Mouse (Mus musculus): Measurements from ENCODE around the gene Ahdc1. TPM values are rescaled to one million over a fixed set of nuclear protein-coding genes. Genes with fewer than 3 reads are reported as not detected.

Ahdc1 gene
- total and polyA plus RNA-seq, 2 experiments from 2014 or later: 5.2 to 40.5 TPM

DNA sequence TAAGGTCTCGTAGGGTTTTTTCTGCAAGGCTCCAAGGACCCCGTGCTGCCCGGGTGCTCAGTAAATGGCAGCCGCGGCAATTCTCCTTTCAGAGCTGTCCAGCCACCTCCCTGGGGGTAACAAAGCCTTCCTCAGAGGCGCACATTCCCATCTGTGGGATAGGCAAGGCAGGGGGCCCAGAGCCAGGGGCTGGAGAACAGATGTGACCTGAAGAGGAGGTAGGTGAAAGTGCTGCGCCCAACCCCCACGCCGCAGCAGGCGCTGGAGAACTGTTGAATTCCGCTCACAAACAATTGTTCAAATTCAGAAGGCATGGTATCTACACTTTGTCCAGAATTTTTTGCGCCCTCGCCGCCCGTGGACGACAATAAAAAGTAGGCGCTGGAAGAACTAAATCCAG, 449 bp upstream of the Ahdc1 start:
- H3K4me2 ChIP-seq (ENCODE audit: low read depth, low read length): peak overlapping the region; percentile 95
- no peaks in the 10 kb centered on the region for H3K36me3 ChIP-seq (replicated peaks; ENCODE audit: control insufficient read depth, insufficient read depth, low read length)
- no peak overlapping the region for H3K27ac ChIP-seq (ENCODE audit: low read depth)
- H3K4me3 ChIP-seq (ENCODE audit: low read depth, low read length): peak overlapping the region; percentile 76
- TF ChIP-seq CTCF (IDR thresholded peaks at IDR 0.05; ENCODE audit: low read depth) (no peak), EP300 (IDR thresholded peaks at IDR 0.05; ENCODE audit: low read depth) (no peak)
- no peak for DNase-seq (ENCODE audit: low spot score)
- no peak for ATAC-seq (ENCODE audit: insufficient read depth, low read depth)
- WGBS: 2% methylated on average over 17 of the region's 17 CpGs
- H3K9ac ChIP-seq (replicated peaks; ENCODE audit: low read depth, low read length): no peak overlapping the region
- no peaks in the 10 kb centered on the region for H3K9me3 ChIP-seq (replicated peaks; ENCODE audit: control insufficient read depth, low read length)
- peaks cover 25% of the 10 kb centered on the region for H3K4me1 ChIP-seq (ENCODE audit: control insufficient read depth, insufficient read depth)
- H3K27me3 ChIP-seq (ENCODE audit: control insufficient read depth, insufficient read depth, low read length): no peaks in the 10 kb centered on the region

DNA sequence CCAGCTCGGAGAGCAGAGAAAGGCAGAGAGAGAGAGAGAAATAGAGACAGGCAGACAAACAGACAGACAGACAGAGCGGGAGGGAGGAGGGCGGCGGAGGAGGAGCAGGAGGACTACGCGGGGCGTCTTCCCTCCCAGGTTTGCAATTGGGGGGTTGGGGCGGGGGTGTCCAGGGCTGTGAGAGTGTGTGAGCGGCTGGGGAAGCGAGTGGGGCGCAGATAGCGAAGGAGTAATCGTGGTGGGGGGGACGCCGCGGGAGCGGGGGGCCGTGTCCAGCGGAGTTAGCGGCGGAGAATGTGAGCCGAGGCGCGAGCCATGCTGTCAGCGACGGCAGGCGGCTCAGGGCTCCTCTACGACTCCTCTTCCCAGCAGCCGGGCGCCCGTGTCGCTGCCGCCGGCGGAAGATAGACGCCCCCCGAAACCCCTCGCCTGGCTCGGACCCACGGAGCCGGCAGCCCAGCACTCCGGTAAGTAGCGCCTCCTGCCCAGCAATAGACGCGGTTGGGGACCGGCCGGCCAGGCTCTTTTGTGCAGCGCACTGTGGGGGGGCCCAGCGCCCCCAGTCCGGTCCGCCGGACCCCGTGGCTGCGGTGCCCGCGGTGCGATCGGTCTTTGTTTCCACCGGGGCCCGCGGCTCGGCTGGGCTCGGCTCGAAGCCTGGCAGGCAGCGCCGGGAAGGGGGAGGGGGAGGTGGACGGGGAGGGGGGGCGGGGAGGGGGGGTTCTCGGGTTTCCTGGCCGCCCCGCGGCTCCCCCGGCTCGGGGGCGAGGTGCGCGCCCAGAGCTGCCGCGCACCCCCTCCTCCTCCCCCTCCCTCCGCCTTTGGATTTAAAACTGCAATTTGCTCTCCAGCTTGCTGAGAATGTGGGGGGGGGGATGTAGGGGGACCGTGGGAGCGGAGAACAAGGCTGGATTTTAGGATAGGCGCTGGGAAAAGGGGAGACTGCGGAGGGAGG, 1.0 kb downstream of the Ahdc1 start:
- Histone ChIP-seq H3K4me1 (ENCODE audit: control insufficient read depth, insufficient read depth) (peaks cover 39% of the 10 kb centered on the region), H3K27me3 (ENCODE audit: control insufficient read depth, insufficient read depth, low read length) (no peaks in the 10 kb centered on the region), H3K9ac (replicated peaks; ENCODE audit: low read depth, low read length) (peak overlapping the region; percentile 86), H3K27ac (ENCODE audit: low read depth) (peak overlapping the region; percentile 93), H3K4me3 (ENCODE audit: low read depth, low read length) (peak overlapping the region; percentile 76), H3K36me3 (replicated peaks; ENCODE audit: control insufficient read depth, insufficient read depth, low read length) (no peaks in the 10 kb centered on the region), H3K4me2 (ENCODE audit: low read depth, low read length) (peak overlapping the region; percentile 95), H3K9me3 (replicated peaks; ENCODE audit: control insufficient read depth, low read length) (no peaks in the 10 kb centered on the region)
- WGBS: 1% methylated on average over 50 of the region's 84 CpGs
- ATAC-seq (ENCODE audit: insufficient read depth, low read depth) (0 out of 2 replicates have a peak, but pooled peaks have one; percentile 4), DNase-seq (ENCODE audit: low spot score) (no peak)
- no peak for TF ChIP-seq CTCF (IDR thresholded peaks at IDR 0.05; ENCODE audit: low read depth)
- peak; percentile 20; the same call in 1 of the 2 replicates for TF ChIP-seq EP300 (IDR thresholded peaks at IDR 0.05; ENCODE audit: low read depth)

DNA sequence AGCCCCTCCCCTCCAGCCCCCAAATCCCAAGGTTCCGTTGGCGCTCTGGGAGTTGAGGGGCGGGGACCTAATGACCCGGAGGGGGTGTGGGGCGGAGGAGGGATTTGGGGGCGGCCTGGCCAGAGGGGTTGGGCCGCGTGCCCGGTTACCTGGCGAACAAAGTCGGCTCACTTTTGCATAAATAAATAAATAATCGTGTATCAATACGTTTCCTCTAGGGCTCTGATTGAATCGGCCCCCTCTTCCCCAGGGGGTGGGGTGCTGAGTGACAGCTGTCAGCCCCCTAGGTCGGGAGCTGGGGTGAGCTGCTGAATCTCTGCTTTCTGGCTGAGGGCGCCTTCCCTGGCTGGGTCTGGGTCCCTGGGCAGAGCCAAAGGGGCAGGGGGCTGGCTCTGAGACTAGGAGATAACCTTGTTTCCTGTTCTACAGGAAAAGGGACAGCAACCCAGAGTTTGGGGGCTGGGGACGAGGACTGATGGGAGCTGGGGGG, 1.8 kb downstream of the Ahdc1 start:
- Histone ChIP-seq H3K4me3 (ENCODE audit: low read depth, low read length) (peak overlapping the region; percentile 76), H3K4me2 (ENCODE audit: low read depth, low read length) (peak overlapping the region; percentile 95), H3K9me3 (replicated peaks; ENCODE audit: control insufficient read depth, low read length) (no peaks in the 10 kb centered on the region), H3K27me3 (ENCODE audit: control insufficient read depth, insufficient read depth, low read length) (no peaks in the 10 kb centered on the region), H3K9ac (replicated peaks; ENCODE audit: low read depth, low read length) (peak overlapping the region; percentile 86), H3K27ac (ENCODE audit: low read depth) (peak overlapping the region; percentile 93), H3K36me3 (replicated peaks; ENCODE audit: control insufficient read depth, insufficient read depth, low read length) (peaks cover 3% of the 10 kb centered on the region; the same call in 1 of the 2 replicates), H3K4me1 (ENCODE audit: control insufficient read depth, insufficient read depth) (peaks cover 45% of the 10 kb centered on the region)
- under 1% methylated on average over 17 of the region's 17 CpGs for WGBS
- no peak for ATAC-seq (ENCODE audit: insufficient read depth, low read depth)
- TF ChIP-seq EP300 (IDR thresholded peaks at IDR 0.05; ENCODE audit: low read depth): no peak; the same call in 1 of the 2 replicates
- no peak for TF ChIP-seq CTCF (IDR thresholded peaks at IDR 0.05; ENCODE audit: low read depth)
- no peak for DNase-seq (ENCODE audit: low spot score)

DNA sequence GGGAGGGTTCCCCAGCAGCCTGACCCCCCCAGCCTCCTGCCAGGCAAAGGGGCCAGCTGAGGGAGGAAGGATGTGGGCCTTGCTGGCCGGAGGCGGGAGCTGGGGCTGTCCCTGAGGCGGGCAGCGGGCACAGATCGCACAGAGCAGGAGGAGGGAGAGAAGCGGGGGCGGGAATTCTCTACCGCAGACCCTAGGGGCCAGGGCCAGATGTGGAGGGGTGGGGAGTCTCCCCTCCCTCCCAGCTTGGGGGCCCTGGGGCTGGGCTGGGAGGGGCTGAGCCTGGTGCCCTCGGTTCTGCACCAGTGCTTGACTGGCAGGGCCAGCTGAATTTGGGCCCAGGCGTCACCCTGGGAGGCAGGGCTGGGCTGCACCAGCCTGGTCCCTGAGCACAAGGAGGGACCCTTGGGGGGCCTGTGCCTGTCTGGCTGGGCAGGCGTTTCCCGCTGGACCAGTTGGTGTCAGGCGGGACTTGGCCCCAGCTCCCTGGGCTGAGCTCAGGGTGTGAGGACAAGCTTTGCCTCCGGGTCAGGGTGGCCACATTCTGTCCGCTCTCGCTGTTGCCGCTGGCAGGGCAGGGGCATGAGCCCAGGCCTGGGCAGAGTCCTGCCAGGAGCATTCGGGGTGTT, 2.3 kb downstream of the Ahdc1 start:
- Histone ChIP-seq H3K4me3 (ENCODE audit: low read depth, low read length) (peak overlapping the region; percentile 76), H3K36me3 (replicated peaks; ENCODE audit: control insufficient read depth, insufficient read depth, low read length) (peaks cover 9% of the 10 kb centered on the region; the same call in 1 of the 2 replicates), H3K9ac (replicated peaks; ENCODE audit: low read depth, low read length) (peak overlapping the region; percentile 86), H3K27ac (ENCODE audit: low read depth) (peak overlapping the region; percentile 93), H3K4me1 (ENCODE audit: control insufficient read depth, insufficient read depth) (peaks cover 45% of the 10 kb centered on the region), H3K9me3 (replicated peaks; ENCODE audit: control insufficient read depth, low read length) (no peaks in the 10 kb centered on the region), H3K4me2 (ENCODE audit: low read depth, low read length) (peak overlapping the region; percentile 95), H3K27me3 (ENCODE audit: control insufficient read depth, insufficient read depth, low read length) (no peaks in the 10 kb centered on the region)
- DNase-seq (ENCODE audit: low spot score) (peak; percentile 30), ATAC-seq (ENCODE audit: insufficient read depth, low read depth) (peak; percentile 12; the same call in 1 of the 2 replicates)
- 2% methylated on average over 17 of the region's 18 CpGs for WGBS
- TF ChIP-seq EP300 (IDR thresholded peaks at IDR 0.05; ENCODE audit: low read depth) (no peak), CTCF (IDR thresholded peaks at IDR 0.05; ENCODE audit: low read depth) (no peak)

DNA sequence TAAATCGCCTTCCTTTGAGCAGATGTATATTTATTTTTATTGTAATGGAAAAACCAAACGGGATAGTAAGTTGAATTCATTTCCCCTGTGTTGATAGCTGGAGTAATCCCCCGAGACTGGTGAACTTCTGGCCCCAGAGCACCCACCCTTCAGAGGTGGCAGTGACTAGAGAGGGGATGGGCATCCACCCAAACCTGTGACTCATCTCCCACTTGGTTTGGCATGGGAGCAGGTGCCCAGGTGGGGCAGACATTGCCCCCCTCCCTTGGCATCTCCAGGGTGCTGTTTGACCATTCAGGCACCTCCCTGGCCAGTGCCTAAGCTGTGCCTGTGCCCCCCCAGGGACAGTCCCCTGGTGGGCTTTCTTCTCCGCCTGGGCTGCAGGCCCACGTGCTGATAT, 3.0 kb downstream of the Ahdc1 start:
- DNase-seq (ENCODE audit: low spot score): no peak

More for the DNA sequence above, 3.0 kb downstream of the Ahdc1 start:
- no peak for ATAC-seq (ENCODE audit: insufficient read depth, low read depth)
- peaks cover 45% of the 10 kb centered on the region for H3K4me1 ChIP-seq (ENCODE audit: control insufficient read depth, insufficient read depth)
- peaks cover 9% of the 10 kb centered on the region; the same call in 1 of the 2 replicates for H3K36me3 ChIP-seq (replicated peaks; ENCODE audit: control insufficient read depth, insufficient read depth, low read length)
- H3K4me2 ChIP-seq (ENCODE audit: low read depth, low read length): peak overlapping the region; percentile 95
- H3K4me3 ChIP-seq (ENCODE audit: low read depth, low read length): no peak overlapping the region
- no peaks in the 10 kb centered on the region for H3K27me3 ChIP-seq (ENCODE audit: control insufficient read depth, insufficient read depth, low read length)
- H3K27ac ChIP-seq (ENCODE audit: low read depth): peak overlapping the region; percentile 93; the same call in 1 of the 2 replicates
- 35% methylated on average over 5 of the region's 5 CpGs for WGBS
- H3K9ac ChIP-seq (replicated peaks; ENCODE audit: low read depth, low read length): no peak overlapping the region
- TF ChIP-seq CTCF (IDR thresholded peaks at IDR 0.05; ENCODE audit: low read depth): no peak
- TF ChIP-seq EP300 (IDR thresholded peaks at IDR 0.05; ENCODE audit: low read depth): no peak
- H3K9me3 ChIP-seq (replicated peaks; ENCODE audit: control insufficient read depth, low read length): no peaks in the 10 kb centered on the region

All from heart, postnatal 0 days (tissue).